Mouse (Mus musculus) kidney, postnatal 0 days (tissue): Measurements from ENCODE around the gene Tacc3. TPM values are rescaled to one million over a fixed set of nuclear protein-coding genes. Genes with fewer than 3 reads are reported as not detected.

Experiments used
- ATAC-seq: fragments of 200-750 bp; cut with Nextera tagmentation; replicated peaks from 2 replicates; pipeline ENCODE4 v1.8.0; 2017; ENCODE audit warnings: low read depth, moderate number of reproducible peaks, moderate TSS enrichment, moderate library complexity; ENCODE audit not compliant: low FRiP score
- DNase-seq: peaks from one replicate; pipeline ENCODE4 v3.0.0-alpha.2; 2016; ENCODE audit warnings: low spot score
- H3K27ac ChIP-seq: fragments of 300-500 bp; sonication (generic); 2 replicates; pipeline ENCODE4 v1.5.1; 2014; ENCODE audit warnings: mild to moderate bottlenecking
- H3K27me3 ChIP-seq: fragments of 300-500 bp; sonication (generic); 2 replicates; pipeline ENCODE4 v1.6.1; 2014; ENCODE audit warnings: low read length, mixed read lengths; ENCODE audit not compliant: insufficient read depth
- H3K36me3 ChIP-seq: fragments of 300-500 bp; sonication (generic); 2 replicates; pipeline ENCODE4 v1.6.1; 2014; ENCODE audit warnings: low read length, mixed read lengths; ENCODE audit not compliant: insufficient read depth
- H3K4me1 ChIP-seq: fragments of 300-500 bp; sonication (generic); replicated peaks from 2 replicates; pipeline ENCODE4 v1.6.1; 2014; ENCODE audit warnings: antibody characterized with exemption, low read length, mixed read lengths; ENCODE audit not compliant: insufficient read depth
- H3K4me2 ChIP-seq: fragments of 300-500 bp; sonication (generic); 2 replicates; pipeline ENCODE4 v1.6.1; 2014; ENCODE audit warnings: mild to moderate bottlenecking, low read length, moderate library complexity, mixed read lengths
- H3K4me3 ChIP-seq: fragments of 300-500 bp; sonication (generic); replicated peaks from 2 replicates; pipeline ENCODE4 v1.5.1; 2014; ENCODE audit warnings: low read depth, low read length
- H3K9ac ChIP-seq: fragments of 300-500 bp; sonication (generic); 2 replicates; pipeline ENCODE4 v1.6.1; 2014; ENCODE audit warnings: low read depth, low read length
- H3K9me3 ChIP-seq: fragments of 300-500 bp; sonication (generic); replicated peaks from 2 replicates; pipeline ENCODE4 v1.6.1; 2016; ENCODE audit warnings: low read length, inconsistent platforms, mixed read lengths
- CTCF ChIP-seq: IDR thresholded peaks from 2 replicates; pipeline ENCODE4 v1.5.1; 2016; ENCODE audit warnings: antibody characterized with exemption, low read depth, mild to moderate bottlenecking, moderate library complexity
- WGBS: fragments of 180-500 bp; shearing (Covaris S2); extraction: QIAGEN DNeasy Blood & Tissue Kit; methylation state at CpG from one replicate; pipeline ENCODE4 v1.1.7; 2014; 5-methylcytosine and 5-hydroxymethylcytosine counted together
- polyA plus RNA-seq: library from polyadenylated mRNA; unstranded; fragments of >200 nt; fragmentation: Nextera tagmentation; extraction: Ambion mirVana; gene quantifications from 2 replicates; pipeline ENCODE4 v1.2.1, GENCODE M21; 2015

Gene Tacc3
- polyA plus RNA-seq, 1 experiment from 2014 or later, result 74.3 TPM

- WGBS, result 95% methylated on average over 3 of the region's 3 CpGs
- no peak for DNase-seq
Observed at GRCm38 (mm10) chr5:33635361-33635760, 22.6 kb upstream of the Tacc3 start.

GRCm38 (mm10) chr5:33637606-33638350, 20.1 kb upstream of the Tacc3 start:
- H3K27me3 ChIP-seq, result no peaks in the 10 kb centered on the region
- no peaks in the 10 kb centered on the region for H3K4me1 ChIP-seq
- TF ChIP-seq CTCF, result no peak
- no peak overlapping the region for H3K27ac ChIP-seq
- no peak overlapping the region for H3K4me3 ChIP-seq
- DNase-seq (no peak), ATAC-seq (no peak)
- peaks cover 18% of the 10 kb centered on the region; the same call in 1 of the 2 replicates for H3K36me3 ChIP-seq
- WGBS, result 82% methylated on average over 3 of the region's 3 CpGs
- no peak overlapping the region for H3K4me2 ChIP-seq
- no peaks in the 10 kb centered on the region for H3K9me3 ChIP-seq
- no peak overlapping the region for H3K9ac ChIP-seq

More at GRCm38 (mm10) chr5:33635361-33635760, 22.6 kb upstream of the Tacc3 start:
- H3K36me3 ChIP-seq, result 0 out of 2 replicates have a peak, but pooled peaks cover 10% of the 10 kb centered on the region
- H3K9ac ChIP-seq, result no peak overlapping the region
- H3K4me1 ChIP-seq, result no peaks in the 10 kb centered on the region
- no peak overlapping the region for H3K4me3 ChIP-seq
- no peaks in the 10 kb centered on the region for H3K9me3 ChIP-seq
- H3K27me3 ChIP-seq, result no peaks in the 10 kb centered on the region
- no peak for ATAC-seq
- no peak overlapping the region for H3K4me2 ChIP-seq
- TF ChIP-seq CTCF, result no peak
- no peak overlapping the region for H3K27ac ChIP-seq

GRCm38 (mm10) chr5:33638826-33639225, 19.1 kb upstream of the Tacc3 start:
- Histone ChIP-seq H3K4me2 (no peak overlapping the region), H3K27ac (no peak overlapping the region), H3K4me1 (no peaks in the 10 kb centered on the region), H3K27me3 (no peaks in the 10 kb centered on the region), H3K9me3 (no peaks in the 10 kb centered on the region), H3K36me3 (peaks cover 27% of the 10 kb centered on the region), H3K9ac (no peak overlapping the region), H3K4me3 (no peak overlapping the region)
- DNase-seq (no peak), ATAC-seq (no peak)
- TF ChIP-seq CTCF, result no peak
- WGBS, result 50% methylated on average over 4 of the region's 4 CpGs

GRCm38 (mm10) chr5:33640652-33641051, 17.3 kb upstream of the Tacc3 start:
- Histone ChIP-seq H3K9ac (no peak overlapping the region), H3K4me3 (no peak overlapping the region), H3K4me2 (no peak overlapping the region), H3K36me3 (peaks cover 42% of the 10 kb centered on the region), H3K4me1 (no peaks in the 10 kb centered on the region), H3K9me3 (no peaks in the 10 kb centered on the region), H3K27ac (no peak overlapping the region), H3K27me3 (no peaks in the 10 kb centered on the region)
- TF ChIP-seq CTCF, result peak; percentile 77
- ATAC-seq (no peak), DNase-seq (peak; percentile 84)
- 34% methylated on average over 3 of the region's 3 CpGs for WGBS

- Histone ChIP-seq H3K9ac (peak overlapping the region; percentile 79), H3K36me3 (peaks cover 19% of the 10 kb centered on the region; the same call in 1 of the 2 replicates), H3K9me3 (no peaks in the 10 kb centered on the region), H3K4me3 (peak overlapping the region; percentile 65), H3K4me2 (peak overlapping the region; percentile 68), H3K27me3 (no peaks in the 10 kb centered on the region), H3K4me1 (peaks cover 13% of the 10 kb centered on the region), H3K27ac (peak overlapping the region; percentile 98)
- no peak for TF ChIP-seq CTCF
- ATAC-seq, result no peak
- DNase-seq, result no peak
- 6% methylated on average over 2 of the region's 2 CpGs for WGBS
Observed at GRCm38 (mm10) chr5:33651017-33651416, 6.9 kb upstream of the Tacc3 start.

GRCm38 (mm10) chr5:33651541-33651920, 6.4 kb upstream of the Tacc3 start:
- ATAC-seq (no peak), DNase-seq (no peak)
- under 1% methylated on average over 11 of the region's 11 CpGs for WGBS
- peak overlapping the region; percentile 65 for H3K4me3 ChIP-seq
- peak overlapping the region; percentile 79 for H3K9ac ChIP-seq
- TF ChIP-seq CTCF, result no peak; the same call in 1 of the 2 replicates
- peak overlapping the region; percentile 98 for H3K27ac ChIP-seq
- no peaks in the 10 kb centered on the region for H3K27me3 ChIP-seq
- peaks cover 15% of the 10 kb centered on the region for H3K4me1 ChIP-seq
- H3K9me3 ChIP-seq, result no peaks in the 10 kb centered on the region
- peaks cover 14% of the 10 kb centered on the region; the same call in 1 of the 2 replicates for H3K36me3 ChIP-seq
- peak overlapping the region; percentile 68 for H3K4me2 ChIP-seq
